Mouse (Mus musculus) stomach, embryonic 14.5 days (tissue): ENCODE results near the gene Creg1. TPM values are rescaled to one million over a fixed set of nuclear protein-coding genes. Genes with fewer than 3 reads are reported as not detected.
A peak's percentile ranks its signal among the peaks of the same experiment; 100 is the strongest.

Source experiments
- ATAC-seq: fragments of 200-750 bp; cut with Nextera tagmentation; 2 replicates; pipeline ENCODE4 v1.8.0; 2017; ENCODE audit warnings: low read depth, moderate TSS enrichment; ENCODE audit not compliant: insufficient number of reproducible peaks, insufficient read depth, low FRiP score
- H3K27ac ChIP-seq: fragments of 300-500 bp; sonication (generic); 2 replicates; pipeline ENCODE4 v1.5.1; 2014; ENCODE audit warnings: mild to moderate bottlenecking, low read length, moderate library complexity, mixed read lengths
- H3K27me3 ChIP-seq: fragments of 300-500 bp; sonication (generic); 2 replicates; pipeline ENCODE4 v1.6.1; 2014; ENCODE audit warnings: low read length, control low read depth, mixed read lengths; ENCODE audit not compliant: control insufficient read depth, insufficient read depth
- H3K36me3 ChIP-seq: fragments of 300-500 bp; sonication (generic); 2 replicates; pipeline ENCODE4 v1.6.1; 2014; ENCODE audit warnings: mild to moderate bottlenecking, control low read depth, low read length, moderate library complexity, mixed read lengths; ENCODE audit not compliant: control insufficient read depth, insufficient read depth
- H3K4me1 ChIP-seq: fragments of 300-500 bp; sonication (generic); 2 replicates; pipeline ENCODE4 v1.6.1; 2014; ENCODE audit warnings: low read length, control low read depth, mixed read lengths; ENCODE audit not compliant: control insufficient read depth, insufficient read depth
- H3K4me2 ChIP-seq: fragments of 300-500 bp; sonication (generic); replicated peaks from 2 replicates; pipeline ENCODE4 v1.6.1; 2014; ENCODE audit warnings: low read depth, low read length, control low read depth
- H3K4me3 ChIP-seq: fragments of 300-500 bp; sonication (generic); 2 replicates; pipeline ENCODE4 v1.5.1; 2014; ENCODE audit warnings: low read depth, low read length, control low read depth
- H3K9ac ChIP-seq: fragments of 300-500 bp; sonication (generic); replicated peaks from 2 replicates; pipeline ENCODE4 v1.6.1; 2014; ENCODE audit warnings: low read depth, mild to moderate bottlenecking, control low read depth, low read length, moderate library complexity, mixed read lengths
- H3K9me3 ChIP-seq: fragments of 300-500 bp; sonication (generic); 2 replicates; pipeline ENCODE4 v1.6.1; 2016; ENCODE audit warnings: low read depth, low read length, control low read depth; ENCODE audit not compliant: control insufficient read depth
- WGBS: fragments of 180-500 bp; shearing (Covaris S2); extraction: QIAGEN DNeasy Blood & Tissue Kit; methylation state at CpG from one replicate; pipeline ENCODE4 v1.1.7; 2014; 5-methylcytosine and 5-hydroxymethylcytosine counted together
- polyA plus RNA-seq: library from polyadenylated mRNA; unstranded; fragments of >200 nt; fragmentation: Nextera tagmentation; extraction: Ambion mirVana; gene quantifications from 2 replicates; pipeline ENCODE4 v1.2.1, GENCODE M21; 2014

Creg1 gene
- polyA plus RNA-seq, 1 experiment from 2014 or later = 63.4 TPM

- WGBS = 80% methylated on average over 4 of the region's 4 CpGs
- Histone ChIP-seq H3K9ac (no peak overlapping the region), H3K9me3 (no peaks in the 10 kb centered on the region), H3K36me3 (no peaks in the 10 kb centered on the region), H3K4me3 (no peak overlapping the region), H3K4me1 (peaks cover 6% of the 10 kb centered on the region; the same call in 1 of the 2 replicates), H3K27ac (no peak overlapping the region), H3K4me2 (no peak overlapping the region), H3K27me3 (no peaks in the 10 kb centered on the region)
- no peak for ATAC-seq
Measured at GRCm38 (mm10) chr1:165725039-165725644, 38.4 kb upstream of the Creg1 start.

- no peak for ATAC-seq
- WGBS = 41% methylated on average over 1 of the region's 1 CpGs
- Histone ChIP-seq H3K9ac (no peak overlapping the region), H3K36me3 (no peaks in the 10 kb centered on the region), H3K27me3 (no peaks in the 10 kb centered on the region), H3K4me3 (no peak overlapping the region), H3K27ac (no peak overlapping the region), H3K9me3 (no peaks in the 10 kb centered on the region), H3K4me2 (no peak overlapping the region), H3K4me1 (peaks cover 6% of the 10 kb centered on the region; the same call in 1 of the 2 replicates)
Measured at GRCm38 (mm10) chr1:165726986-165727385, 36.6 kb upstream of the Creg1 start.

DNA sequence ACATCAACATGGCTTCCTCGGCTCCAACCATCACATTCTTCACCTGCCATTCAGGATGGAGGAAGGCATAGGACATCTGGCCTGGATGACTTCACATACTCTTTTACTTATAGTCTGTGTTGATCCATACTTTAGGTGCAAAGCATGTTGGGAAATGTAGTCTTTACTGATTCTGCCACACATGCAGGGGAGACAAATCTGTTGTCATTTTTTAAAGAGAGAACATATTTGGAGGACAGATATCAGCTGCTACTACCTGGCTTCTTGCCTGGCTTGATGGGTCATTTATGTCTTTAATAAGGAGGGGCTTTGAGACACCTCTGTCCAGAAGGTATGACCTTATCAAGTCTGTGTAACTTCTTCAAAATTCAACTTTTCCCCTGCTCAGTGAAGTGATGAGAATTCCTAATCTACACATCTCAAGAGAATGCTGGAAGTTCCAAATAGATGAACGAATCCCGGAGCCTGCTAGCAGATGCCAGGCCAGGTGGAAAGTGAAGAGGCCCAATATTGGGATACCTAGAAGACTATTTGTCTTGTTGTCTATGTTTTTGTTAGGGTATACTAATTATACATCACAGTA is 35.4 kb upstream of the Creg1 start:
- H3K9ac ChIP-seq = no peak overlapping the region
- peaks cover 6% of the 10 kb centered on the region; the same call in 1 of the 2 replicates for H3K4me1 ChIP-seq
- no peak overlapping the region for H3K27ac ChIP-seq
- H3K4me2 ChIP-seq = no peak overlapping the region
- 83% methylated on average over 3 of the region's 3 CpGs for WGBS
- H3K27me3 ChIP-seq = no peaks in the 10 kb centered on the region
- H3K9me3 ChIP-seq = no peaks in the 10 kb centered on the region
- no peaks in the 10 kb centered on the region for H3K36me3 ChIP-seq
- no peak overlapping the region for H3K4me3 ChIP-seq
- ATAC-seq = no peak

DNA sequence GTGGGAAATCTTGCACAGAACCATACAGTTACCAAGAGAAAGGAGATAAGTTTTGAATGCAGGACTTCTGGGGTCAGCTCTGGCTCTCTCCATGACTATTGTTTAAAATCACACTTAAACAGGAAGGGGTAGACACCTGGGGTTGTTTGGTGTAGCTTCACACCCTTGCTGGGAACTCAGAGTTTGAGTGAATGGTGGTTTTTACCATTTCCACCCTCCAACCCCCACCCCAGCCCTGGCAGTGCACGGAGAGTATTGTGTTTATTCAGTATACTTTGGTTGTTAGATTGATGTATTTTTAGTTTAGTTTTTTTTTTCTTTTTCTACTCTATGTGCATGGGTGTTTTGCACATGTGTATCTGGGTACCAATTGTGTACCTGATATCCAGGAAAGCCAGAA is 33.4 kb upstream of the Creg1 start:
- H3K4me1 ChIP-seq = no peaks in the 10 kb centered on the region; the same call in 1 of the 2 replicates
- no peak overlapping the region for H3K4me3 ChIP-seq
- no peaks in the 10 kb centered on the region for H3K27me3 ChIP-seq
- H3K4me2 ChIP-seq = no peak overlapping the region
- 20% methylated on average over 1 of the region's 1 CpGs for WGBS
- no peak for ATAC-seq
- H3K9ac ChIP-seq = no peak overlapping the region
- H3K36me3 ChIP-seq = no peaks in the 10 kb centered on the region
- H3K9me3 ChIP-seq = no peaks in the 10 kb centered on the region
- no peak overlapping the region for H3K27ac ChIP-seq

DNA sequence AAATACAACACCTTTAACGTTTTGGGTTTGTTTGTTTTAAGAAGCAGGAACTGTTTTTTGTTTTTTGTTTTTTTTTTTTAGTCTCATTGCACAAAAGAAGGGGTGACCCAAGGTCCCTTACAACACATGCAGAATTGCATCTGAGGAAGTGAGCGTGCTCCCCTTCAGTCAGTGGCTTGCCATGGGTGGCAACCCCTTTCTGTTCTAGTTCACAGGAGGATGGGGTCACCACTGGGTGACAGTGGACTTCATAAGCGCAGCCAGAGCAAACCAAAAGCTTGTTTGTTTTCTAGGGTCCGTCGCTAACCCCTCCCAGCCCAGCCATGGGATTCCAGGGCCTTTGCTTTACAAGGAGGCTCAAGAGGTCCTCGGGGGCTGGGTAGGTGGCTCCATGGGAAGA is 32.0 kb upstream of the Creg1 start:
- H3K27ac ChIP-seq = no peak overlapping the region
- H3K36me3 ChIP-seq = no peaks in the 10 kb centered on the region
- H3K4me3 ChIP-seq = no peak overlapping the region
- H3K9ac ChIP-seq = no peak overlapping the region
- H3K4me1 ChIP-seq = 0 out of 2 replicates have a peak, but pooled peaks cover 7% of the 10 kb centered on the region
- no peak overlapping the region for H3K4me2 ChIP-seq
- WGBS = 63% methylated on average over 6 of the region's 6 CpGs
- ATAC-seq = no peak
- H3K27me3 ChIP-seq = no peaks in the 10 kb centered on the region
- no peaks in the 10 kb centered on the region for H3K9me3 ChIP-seq

DNA sequence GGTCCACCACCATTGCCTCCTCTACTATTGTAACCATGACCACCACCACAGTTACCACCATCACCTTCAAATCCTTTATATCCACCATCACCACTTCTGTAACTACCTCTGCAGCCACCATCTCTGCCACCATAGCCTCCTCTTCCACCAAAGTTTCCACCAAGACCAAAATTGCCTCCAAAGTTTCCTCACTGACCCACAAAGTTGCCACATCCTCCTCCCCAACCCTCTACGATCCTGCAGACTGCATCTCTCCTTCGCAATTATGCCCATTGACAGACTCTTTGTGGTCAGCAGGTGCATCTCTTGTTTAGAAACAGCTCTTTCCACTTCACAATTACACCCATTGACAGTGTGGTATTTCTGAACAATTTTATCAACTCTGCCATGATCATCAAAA is 28.7 kb upstream of the Creg1 start:
- Histone ChIP-seq H3K27me3 (no peaks in the 10 kb centered on the region), H3K4me2 (no peak overlapping the region), H3K36me3 (no peaks in the 10 kb centered on the region), H3K9ac (no peak overlapping the region), H3K4me3 (no peak overlapping the region), H3K4me1 (0 out of 2 replicates have a peak, but pooled peaks cover 7% of the 10 kb centered on the region), H3K27ac (no peak overlapping the region), H3K9me3 (no peaks in the 10 kb centered on the region)
- WGBS = 94% methylated on average over 2 of the region's 2 CpGs
- no peak for ATAC-seq

DNA sequence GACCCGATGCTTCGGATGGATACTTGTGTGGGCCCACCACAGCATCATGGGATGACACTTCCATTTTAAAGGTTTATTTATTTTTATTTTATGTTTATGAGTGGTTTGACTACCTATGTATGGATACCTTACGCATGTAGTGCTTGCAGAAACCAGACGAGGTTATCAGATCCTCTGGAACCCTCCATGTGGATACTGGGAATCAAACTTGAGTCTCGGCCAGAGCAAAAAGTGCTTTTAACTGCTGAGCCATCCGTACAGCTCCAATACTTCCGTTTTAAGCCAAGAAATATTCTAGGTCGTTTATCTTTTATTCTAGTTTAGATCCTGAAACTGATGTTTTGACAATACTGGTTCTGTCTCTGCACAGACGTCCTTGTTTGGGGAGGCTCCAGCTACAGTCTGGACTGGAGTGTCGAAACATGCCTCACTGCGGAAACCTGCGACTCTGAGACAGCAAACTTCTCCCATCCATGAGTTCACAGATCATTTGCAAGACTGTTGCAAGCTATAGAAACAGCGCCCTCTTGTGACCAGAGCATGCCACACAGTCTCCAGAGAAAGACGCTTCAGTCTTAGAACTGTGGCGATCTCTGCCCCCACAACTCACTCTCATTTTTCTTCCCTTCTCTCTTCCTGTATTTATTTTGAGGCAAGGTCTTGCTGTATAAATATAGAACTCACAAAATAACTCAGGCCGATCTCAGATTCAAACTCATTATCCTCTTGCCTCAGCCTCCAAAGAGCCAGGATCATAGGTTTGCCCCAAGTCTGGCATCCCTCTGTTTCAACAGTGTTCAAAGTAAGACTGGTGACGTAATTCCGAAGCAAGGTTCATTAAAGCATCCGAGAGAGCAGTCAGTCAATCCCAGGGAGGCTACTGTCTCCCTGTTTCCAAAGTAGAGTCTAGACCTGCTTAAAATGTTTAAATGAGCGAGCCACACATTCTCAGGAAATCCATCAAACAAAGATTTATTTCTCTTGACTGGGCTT is 27.4 kb upstream of the Creg1 start:
- Histone ChIP-seq H3K4me3 (no peak overlapping the region), H3K4me2 (no peak overlapping the region), H3K9ac (no peak overlapping the region), H3K9me3 (no peaks in the 10 kb centered on the region), H3K4me1 (0 out of 2 replicates have a peak, but pooled peaks cover 7% of the 10 kb centered on the region), H3K36me3 (no peaks in the 10 kb centered on the region), H3K27ac (no peak overlapping the region), H3K27me3 (no peaks in the 10 kb centered on the region)
- 26% methylated on average over 20 of the region's 20 CpGs for WGBS
- ATAC-seq = peak; percentile 63; the same call in 1 of the 2 replicates

DNA sequence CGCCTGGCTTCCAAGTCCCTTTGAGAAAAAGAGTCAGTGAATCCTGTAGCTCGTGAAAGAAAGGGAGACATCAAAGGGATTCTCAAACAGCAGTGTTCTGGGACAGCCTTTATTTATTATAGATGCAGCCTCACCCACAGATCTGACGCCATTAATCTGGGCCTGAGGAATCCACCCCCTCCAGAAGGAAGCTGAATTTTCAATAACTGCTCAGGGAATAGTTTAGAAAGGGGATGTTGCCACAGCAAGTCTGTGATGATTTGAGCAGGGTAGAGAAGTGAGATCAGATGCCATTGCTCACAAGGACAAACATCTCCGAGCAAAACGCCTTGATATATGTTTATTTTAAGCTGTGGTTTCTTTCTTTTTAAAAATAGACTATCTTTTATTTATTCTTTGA is 26.1 kb upstream of the Creg1 start:
- WGBS = 29% methylated on average over 5 of the region's 5 CpGs
- no peaks in the 10 kb centered on the region for H3K36me3 ChIP-seq
- no peak overlapping the region for H3K4me2 ChIP-seq
- ATAC-seq = no peak
- no peak overlapping the region for H3K27ac ChIP-seq
- H3K4me3 ChIP-seq = no peak overlapping the region
- 0 out of 2 replicates have a peak, but pooled peaks cover 7% of the 10 kb centered on the region for H3K4me1 ChIP-seq
- H3K9ac ChIP-seq = no peak overlapping the region
- no peaks in the 10 kb centered on the region for H3K27me3 ChIP-seq
- no peaks in the 10 kb centered on the region for H3K9me3 ChIP-seq
